Mouse (Mus musculus) embryonic facial prominence, embryonic 11.5 days (tissue): ENCODE data around the gene Vmn1r36. TPM values are rescaled to one million over a fixed set of nuclear protein-coding genes. Genes with fewer than 3 reads are reported as not detected.
"Not testable (repeated sequence)": the region's sequence is repeated elsewhere in the genome, so short reads cannot be mapped to it uniquely, and the experiment has no call there.

ENCODE experiments used
- ATAC-seq: fragments of 200-750 bp; cut with Nextera tagmentation; replicated peaks from 2 replicates; pipeline ENCODE4 v1.8.0; 2017; ENCODE audit warnings: low read depth; ENCODE audit not compliant: insufficient number of reproducible peaks, low FRiP score, low TSS enrichment
- DNase-seq: peaks from one replicate; pipeline ENCODE4 v3.0.0-alpha.2; 2015; ENCODE audit warnings: low spot score
- H3K27ac ChIP-seq: fragments of 300-500 bp; sonication (generic); replicated peaks from 2 replicates; pipeline ENCODE4 v1.5.1; 2014; ENCODE audit warnings: mild to moderate bottlenecking, low read depth, low read length, control low read depth
- H3K27me3 ChIP-seq: fragments of 300-500 bp; sonication (generic); 2 replicates; pipeline ENCODE4 v1.6.1; 2014; ENCODE audit warnings: mild to moderate bottlenecking, low read length, moderate library complexity, mixed read lengths; ENCODE audit not compliant: control insufficient read depth, insufficient read depth
- H3K36me3 ChIP-seq: fragments of 300-500 bp; sonication (generic); replicated peaks from 2 replicates; pipeline ENCODE4 v1.6.1; 2014; ENCODE audit warnings: low read depth, mild to moderate bottlenecking, low read length, moderate library complexity, mixed read lengths; ENCODE audit not compliant: control insufficient read depth, insufficient read depth
- H3K4me1 ChIP-seq: fragments of 300-500 bp; sonication (generic); 2 replicates; pipeline ENCODE4 v1.6.1; 2014; ENCODE audit warnings: low read length, mixed read lengths; ENCODE audit not compliant: control insufficient read depth, insufficient read depth
- H3K4me2 ChIP-seq: fragments of 300-500 bp; sonication (generic); 2 replicates; pipeline ENCODE4 v1.6.1; 2014; ENCODE audit warnings: low read depth, mild to moderate bottlenecking, control low read depth, low read length, moderate library complexity
- H3K4me3 ChIP-seq: fragments of 300-500 bp; sonication (generic); 2 replicates; pipeline ENCODE4 v1.5.1; 2014; ENCODE audit warnings: low read depth, low read length, control low read depth
- H3K9ac ChIP-seq: fragments of 300-500 bp; sonication (generic); replicated peaks from 2 replicates; pipeline ENCODE4 v1.6.1; 2014; ENCODE audit warnings: mild to moderate bottlenecking, control low read depth, low read length
- H3K9me3 ChIP-seq: fragments of 300-500 bp; sonication (generic); replicated peaks from 2 replicates; pipeline ENCODE4 v1.6.1; 2016; ENCODE audit warnings: mild to moderate bottlenecking, low read length, inconsistent platforms, mixed read lengths; ENCODE audit not compliant: control insufficient read depth
- WGBS: fragments of 180-500 bp; shearing (Covaris S2); extraction: QIAGEN DNeasy Blood & Tissue Kit; methylation state at CpG from one replicate; pipeline ENCODE4 v1.1.7; 2014; 5-methylcytosine and 5-hydroxymethylcytosine counted together
- polyA plus RNA-seq: library from polyadenylated mRNA; unstranded; fragments of >200 nt; fragmentation: Nextera tagmentation; extraction: Ambion mirVana; gene quantifications from 2 replicates; pipeline ENCODE4 v1.2.1, GENCODE M21; 2014

Gene Vmn1r36
- not detected in 2 replicates for polyA plus RNA-seq

DNA sequence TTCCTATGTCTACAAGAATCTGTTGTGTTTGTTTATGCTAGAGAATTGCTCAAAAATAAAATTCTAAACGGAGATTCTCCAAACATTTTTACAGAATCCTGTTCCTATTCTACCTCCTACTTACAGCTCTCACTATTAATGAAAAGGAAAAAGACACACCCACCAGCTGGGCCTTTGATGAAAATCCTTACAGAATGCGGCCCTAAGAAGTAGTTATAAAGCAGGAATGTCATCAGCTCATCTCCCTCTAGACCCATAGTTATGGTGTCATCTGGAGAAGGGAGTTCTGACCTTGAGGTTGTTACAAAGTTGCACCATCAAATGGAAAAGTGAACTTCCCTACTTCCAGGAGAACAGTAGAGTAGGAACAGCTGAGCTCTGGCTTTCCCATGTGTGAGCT lies at the start of gene Vmn1r36:
Gene Vmn1r36 (minus strand): TSS at position 101 of the 400 bp plus-strand sequence.
- not testable (repeated sequence) for H3K36me3 ChIP-seq, H3K27me3 ChIP-seq, H3K27ac ChIP-seq, H3K4me1 ChIP-seq, DNase-seq, ATAC-seq, H3K4me3 ChIP-seq, H3K4me2 ChIP-seq, H3K9ac ChIP-seq, H3K9me3 ChIP-seq
- 74% methylated on average over 2 of the region's 2 CpGs for WGBS

GRCm38 (mm10) chr6:66729082-66729481 lies 10.1 kb upstream of the Vmn1r36 start, which contains the start of gene Vmn1r37:
TSS of gene Vmn1r37 (plus strand) at chr6:66729382.
- not testable (repeated sequence) for H3K27ac ChIP-seq, H3K27me3 ChIP-seq, H3K9ac ChIP-seq, H3K36me3 ChIP-seq, H3K4me2 ChIP-seq, ATAC-seq, H3K4me3 ChIP-seq, H3K9me3 ChIP-seq, DNase-seq, H3K4me1 ChIP-seq

- ATAC-seq = no peak
- H3K27ac ChIP-seq = no peak overlapping the region
- no peak overlapping the region for H3K9ac ChIP-seq
- no peaks in the 10 kb centered on the region for H3K4me1 ChIP-seq
- 78% methylated on average over 3 of the region's 3 CpGs for WGBS
- H3K4me3 ChIP-seq = no peak overlapping the region
- H3K9me3 ChIP-seq = no peaks in the 10 kb centered on the region
- no peak for DNase-seq
- no peaks in the 10 kb centered on the region for H3K36me3 ChIP-seq
- no peak overlapping the region for H3K4me2 ChIP-seq
- H3K27me3 ChIP-seq = no peaks in the 10 kb centered on the region
These were observed 5.1 kb downstream of the Vmn1r36 start for GRCm38 (mm10) chr6:66713854-66714253.

DNA sequence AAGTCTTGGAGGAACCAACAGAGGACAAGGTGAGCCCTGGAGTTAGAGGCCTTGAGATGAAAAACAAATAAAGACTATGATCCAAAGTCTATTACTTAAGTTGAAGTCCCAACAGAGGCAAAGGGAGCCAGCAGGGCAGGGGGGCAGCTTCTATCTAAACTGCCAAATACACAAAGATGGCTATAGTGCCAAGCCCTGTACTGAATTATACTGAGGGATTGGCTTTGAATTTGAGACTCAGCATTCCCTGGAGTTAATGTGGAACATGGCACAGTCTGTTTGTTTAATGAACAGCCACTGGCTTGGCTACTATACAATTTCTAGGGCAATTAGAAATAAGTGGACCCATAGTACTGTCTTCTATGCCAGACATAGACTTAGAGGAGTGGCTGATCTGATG lies 10.1 kb downstream of the Vmn1r36 start:
- Histone ChIP-seq H3K4me1 (no peaks in the 10 kb centered on the region), H3K36me3 (no peaks in the 10 kb centered on the region), H3K27me3 (no peaks in the 10 kb centered on the region), H3K9ac (no peak overlapping the region), H3K4me2 (no peak overlapping the region), H3K9me3 (no peaks in the 10 kb centered on the region), H3K4me3 (no peak overlapping the region), H3K27ac (no peak overlapping the region)
- ATAC-seq (no peak), DNase-seq (no peak)

GRCm38 (mm10) chr6:66685806-66686205 lies 33.2 kb downstream of the Vmn1r36 start, which contains the start of gene Vmn1r35:
TSS of gene Vmn1r35 (minus strand) at chr6:66685906.
- Histone ChIP-seq H3K4me2 (no peak within 1 kb of the TSS), H3K9ac (no peak within 1 kb of the TSS), H3K9me3 (no peaks in the 10 kb centered on the region), H3K27ac (no peak within 1 kb of the TSS), H3K4me3 (no peak within 1 kb of the TSS), H3K27me3 (no peaks in the 10 kb centered on the region), H3K36me3 (no peaks in the 10 kb centered on the region), H3K4me1 (no peaks in the 10 kb centered on the region)
- no peak for ATAC-seq
- WGBS = 83% methylated on average over 3 of the region's 3 CpGs
- no peak for DNase-seq

Other genes with a start within 250 kb of the Vmn1r36 start
- 134 and 152 TPM in 2 replicates for gene Mad2l1, start 183.8 kb downstream of the Vmn1r36 start, polyA plus RNA-seq
- 0.10 TPM in 1 of 2 replicates, not detected in the other for gene Vmn1r32, start 159.1 kb downstream of the Vmn1r36 start, polyA plus RNA-seq
- not detected in 2 replicates for gene Vmn1r33, start 100.9 kb downstream of the Vmn1r36 start, polyA plus RNA-seq
- not detected in 2 replicates for gene Vmn1r34, start 75.3 kb downstream of the Vmn1r36 start, polyA plus RNA-seq
- gene Vmn1r35, start 33.3 kb downstream of the Vmn1r36 start, polyA plus RNA-seq = not detected in 2 replicates
- not detected in 2 replicates for gene Vmn1r37, start 10.2 kb upstream of the Vmn1r36 start, polyA plus RNA-seq
- not detected in 2 replicates for gene Vmn1r38, start 63.5 kb upstream of the Vmn1r36 start, polyA plus RNA-seq
- gene Vmn1r39, start 91.4 kb upstream of the Vmn1r36 start, polyA plus RNA-seq = not detected in 2 replicates
- gene Gng12, start 177.2 kb upstream of the Vmn1r36 start, polyA plus RNA-seq = 58.7 and 67.0 TPM in 2 replicates